Mouse (Mus musculus) c-Kit-negative CD71-positive TER-119-positive erythroid progenitor cells, embryonic 14.5 days (primary cell): ENCODE measurements around the gene Kcne2.

ENCODE experiments used
- DNase-seq: peaks from one replicate; pipeline ENCODE4 v3.0.0-alpha.2; 2013; ENCODE audit warnings: low read depth, low spot score

Kcne2 gene

GRCm38 (mm10) chr16:92292101-92292500, at the start of gene Kcne2:
Gene Kcne2 (plus strand): TSS chr16:92292389.
- no peak for DNase-seq

DNA sequence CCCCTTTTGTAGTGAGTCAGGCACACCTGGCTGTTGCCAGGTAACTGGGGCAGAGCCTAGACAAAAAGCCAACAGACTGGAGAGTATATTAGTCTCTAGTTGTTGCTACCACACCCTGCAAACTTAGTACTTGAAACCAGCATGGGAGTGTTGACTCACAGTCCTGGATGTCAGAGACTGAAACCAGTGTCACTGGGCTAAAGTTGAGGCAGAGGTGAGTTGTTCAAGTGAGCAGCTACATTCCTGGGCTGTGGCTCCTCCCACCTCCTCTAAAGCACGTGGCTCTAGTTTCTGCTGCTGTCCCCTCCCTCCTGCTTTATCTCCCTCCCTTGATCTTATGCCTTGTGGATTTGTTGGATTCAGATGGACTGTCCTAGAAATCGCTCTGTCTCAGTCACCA, 46.3 kb upstream of the Kcne2 start:
- DNase-seq: no peak

DNA sequence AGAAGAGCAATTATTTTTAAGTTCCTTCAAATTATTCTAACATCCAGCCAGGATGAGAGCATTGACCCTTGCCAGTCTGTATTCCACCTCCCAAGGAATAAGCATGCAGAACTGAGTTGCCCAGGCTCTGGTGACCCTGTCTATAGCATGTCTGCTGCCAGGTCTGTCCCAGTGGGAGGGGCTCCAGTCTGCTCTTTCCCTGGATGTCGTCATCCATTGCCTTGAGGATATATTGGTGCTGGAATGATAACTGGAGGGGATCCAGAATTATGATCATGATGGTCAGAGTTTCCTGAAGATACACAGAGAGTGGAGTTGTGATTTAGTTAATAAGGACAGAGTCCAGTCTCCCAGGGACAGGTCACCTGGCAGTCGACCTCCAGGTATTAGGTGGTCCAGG, 45.2 kb upstream of the Kcne2 start:
- DNase-seq: no peak

GRCm38 (mm10) chr16:92247700-92248099, 44.5 kb upstream of the Kcne2 start:
- DNase-seq: no peak

DNA sequence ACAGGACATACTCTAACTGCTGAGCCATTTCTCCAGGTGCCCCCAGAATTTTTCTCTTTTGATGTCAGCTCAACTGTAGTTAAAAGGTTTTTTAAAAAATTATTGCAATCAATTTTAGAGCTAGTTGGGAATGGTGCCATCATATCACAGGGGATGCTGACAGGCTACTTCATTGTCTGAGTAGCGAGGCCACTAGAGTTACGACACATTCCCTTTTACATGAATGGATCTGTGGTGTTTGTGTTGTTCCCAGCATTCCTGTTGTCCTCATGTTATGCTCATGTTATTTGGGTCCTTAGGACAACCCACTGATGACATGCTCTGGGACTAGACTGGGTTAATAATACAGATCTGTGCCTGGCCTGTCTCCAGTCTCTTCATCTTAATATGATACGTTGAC, 42.5 kb upstream of the Kcne2 start:
- DNase-seq: no peak

DNA sequence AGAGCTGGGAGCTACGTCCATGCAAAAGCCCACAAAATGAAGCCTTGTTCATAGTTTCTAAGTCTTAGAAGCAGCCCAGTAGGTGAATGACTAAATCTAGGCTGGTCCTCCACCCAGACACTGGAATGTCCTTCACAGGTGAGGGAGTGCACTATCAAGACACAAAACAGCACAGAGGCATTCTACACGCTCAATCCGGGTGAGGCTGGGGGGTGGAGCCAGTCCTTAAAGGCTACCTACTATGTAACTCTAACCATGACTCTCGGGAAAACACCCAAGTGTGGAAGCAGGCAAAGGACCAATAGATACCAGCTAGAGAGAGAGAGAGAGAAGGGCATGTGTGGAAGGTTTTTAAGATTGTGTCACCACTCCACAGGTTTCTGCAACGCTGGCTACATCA, 41.7 kb upstream of the Kcne2 start:
- no peak for DNase-seq

- no peak for DNase-seq
Measured at GRCm38 (mm10) chr16:92254316-92254715, 37.9 kb upstream of the Kcne2 start.

- DNase-seq: no peak
Measured at GRCm38 (mm10) chr16:92267861-92268260, 24.3 kb upstream of the Kcne2 start.

DNA sequence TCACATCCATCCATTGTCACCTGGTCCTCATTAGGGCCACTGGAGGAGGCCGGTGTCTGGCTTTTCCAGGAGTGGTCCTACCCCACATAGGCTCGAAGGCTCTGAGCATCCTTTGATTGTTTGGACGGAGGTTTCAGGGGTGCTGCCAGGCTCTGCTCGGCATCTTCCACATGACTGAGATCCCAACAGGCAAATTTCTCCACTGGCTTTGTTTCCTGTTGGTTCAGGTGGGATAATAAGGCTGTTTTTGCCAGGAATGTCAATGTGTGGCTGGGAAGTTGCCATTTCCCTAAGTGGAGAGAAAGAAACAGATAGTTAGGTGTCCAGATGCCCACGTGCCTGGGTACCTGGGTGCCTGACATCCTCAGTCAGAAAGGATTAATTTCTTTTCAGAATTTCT, 17.7 kb upstream of the Kcne2 start:
- DNase-seq: no peak

GRCm38 (mm10) chr16:92275526-92275925, 16.7 kb upstream of the Kcne2 start:
- no peak for DNase-seq

DNA sequence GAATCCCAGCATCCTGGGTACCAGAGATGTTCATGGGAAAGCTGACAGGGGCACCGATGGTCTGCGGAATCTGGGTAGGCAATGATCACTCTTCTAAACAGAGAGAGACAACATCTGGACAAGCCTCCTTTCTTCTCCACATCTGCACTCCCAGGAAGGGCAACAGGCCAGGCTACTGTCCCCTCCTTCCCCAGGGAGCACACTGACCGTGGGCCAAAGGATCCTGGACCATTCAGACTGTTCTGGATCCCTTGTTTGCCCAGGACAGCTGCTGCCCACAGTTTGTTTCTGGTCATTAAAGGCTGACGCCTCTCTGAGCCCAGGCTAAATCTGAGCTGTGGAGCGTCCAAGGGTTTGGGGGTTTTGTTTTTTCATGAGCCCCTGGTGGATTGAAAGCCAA, 9.5 kb upstream of the Kcne2 start:
- no peak for DNase-seq

DNA sequence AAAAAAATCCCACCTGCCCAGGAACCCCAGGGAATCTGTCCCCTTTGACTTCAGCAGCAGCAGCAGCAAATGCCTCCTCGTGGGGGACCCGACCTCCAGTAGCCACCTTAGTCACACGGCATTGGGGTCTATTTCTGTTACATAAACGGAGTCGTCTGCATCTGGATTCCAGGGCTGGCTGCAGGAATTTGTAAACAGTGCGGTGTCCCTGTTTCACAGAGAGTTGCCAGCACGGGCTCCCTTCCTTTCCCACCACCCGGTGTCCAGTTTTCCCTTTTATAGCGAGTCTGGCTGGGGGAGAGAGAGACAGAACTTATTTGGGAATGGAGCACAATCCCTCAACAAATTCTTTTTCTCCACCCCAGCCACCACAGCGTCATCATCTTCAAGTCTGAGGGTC, 7.1 kb upstream of the Kcne2 start:
- no peak for DNase-seq

DNA sequence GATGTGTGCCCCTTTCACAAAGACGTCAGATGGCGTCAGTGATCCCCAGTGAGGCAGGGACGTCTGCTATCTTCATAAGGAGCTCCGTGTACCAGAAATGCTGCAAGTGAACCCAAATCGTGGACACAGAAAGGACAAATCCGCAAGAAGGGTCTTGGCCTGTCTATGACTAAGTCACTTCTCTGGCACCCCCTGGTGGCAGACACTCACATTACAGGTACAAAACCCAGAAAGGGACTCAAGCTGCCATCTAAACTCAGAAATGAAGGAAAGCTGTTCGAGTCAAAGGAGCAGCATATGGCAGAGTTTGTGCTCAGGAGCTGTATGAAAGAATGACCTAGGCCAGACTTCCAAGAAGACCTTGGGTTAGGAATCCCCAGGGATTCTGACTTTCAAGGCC, 5.6 kb upstream of the Kcne2 start:
- peak; percentile 37 for DNase-seq

- DNase-seq: no peak
Measured at GRCm38 (mm10) chr16:92288778-92289177, 3.4 kb upstream of the Kcne2 start.

DNA sequence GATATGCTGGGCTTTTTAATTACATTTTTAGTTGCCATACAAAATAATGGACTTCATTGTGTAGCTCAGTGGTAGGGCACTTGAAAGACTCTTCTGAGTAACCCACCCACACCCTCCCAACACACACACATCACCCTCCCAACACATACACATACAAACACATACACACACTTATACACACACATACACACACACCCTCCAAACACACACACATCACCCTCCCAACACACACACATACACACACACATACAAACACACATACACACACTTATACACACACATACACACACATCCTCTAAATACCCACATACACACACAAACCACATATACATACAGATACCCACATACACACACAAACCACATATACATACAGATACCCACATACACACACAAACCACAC, 2.1 kb upstream of the Kcne2 start:
- no peak for DNase-seq

DNA sequence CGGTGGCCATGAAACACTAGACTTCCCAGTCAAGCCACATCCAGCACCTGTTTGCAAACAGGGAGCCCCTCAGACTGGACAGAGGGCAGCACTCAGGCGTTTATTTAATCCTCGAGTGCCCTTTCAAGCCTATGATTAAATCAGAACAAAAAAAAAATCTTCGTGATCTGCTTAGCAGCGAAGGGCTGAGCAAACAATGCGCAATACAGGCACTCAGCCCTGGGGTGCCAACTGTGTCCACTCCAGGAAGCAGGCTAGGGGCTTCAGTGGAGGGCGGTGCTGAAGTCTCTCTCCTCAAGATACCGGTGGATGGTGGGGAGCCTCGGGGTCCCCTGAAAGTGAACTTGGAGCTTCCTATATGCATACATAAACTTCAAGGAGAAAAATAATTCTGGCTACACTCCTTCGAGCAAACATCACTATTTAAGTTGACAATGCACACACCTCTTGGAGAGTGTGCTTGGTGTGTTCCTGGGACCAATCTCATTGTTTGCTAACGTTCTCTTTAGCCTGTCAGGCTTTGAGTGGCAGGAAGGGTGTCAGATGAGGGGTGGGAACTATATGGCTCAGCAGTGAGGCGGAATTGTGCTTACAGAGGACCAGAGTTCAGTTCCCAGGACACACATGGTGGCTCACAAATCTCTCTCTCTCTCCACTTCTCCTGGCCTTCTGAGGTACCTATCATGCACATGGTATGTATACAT, 2.2 kb downstream of the Kcne2 start:
- DNase-seq: no peak

- DNase-seq: no peak
Measured at GRCm38 (mm10) chr16:92295328-92295727, 3.1 kb downstream of the Kcne2 start.

GRCm38 (mm10) chr16:92300649-92301411, 8.6 kb downstream of the Kcne2 start, which contains the start of gene Smim11:
Gene Smim11 (plus strand): TSS chr16:92301286.
- peak; percentile 94 for DNase-seq

DNA sequence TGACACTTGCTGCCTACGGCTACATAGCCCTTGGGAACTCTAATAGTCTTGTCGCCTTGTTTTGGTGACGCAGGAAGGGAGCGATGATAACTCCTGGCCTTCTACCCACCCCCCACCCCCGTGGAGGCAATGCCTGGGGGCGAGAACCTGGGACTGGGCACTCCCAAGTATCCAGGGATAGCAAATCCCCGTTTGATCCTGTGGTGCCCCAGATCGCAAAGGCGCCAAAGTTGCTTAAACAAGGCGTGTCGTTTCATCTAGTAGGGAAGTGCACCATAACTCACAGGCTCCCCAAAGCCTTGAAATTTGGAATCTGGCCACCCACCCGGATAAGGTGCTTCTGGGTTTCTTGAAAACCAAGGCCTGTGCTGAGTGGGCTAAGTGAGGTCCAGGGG, 9.2 kb downstream of the Kcne2 start:
- no peak for DNase-seq

- DNase-seq: no peak
Measured at GRCm38 (mm10) chr16:92301989-92302388, 9.8 kb downstream of the Kcne2 start.

DNA sequence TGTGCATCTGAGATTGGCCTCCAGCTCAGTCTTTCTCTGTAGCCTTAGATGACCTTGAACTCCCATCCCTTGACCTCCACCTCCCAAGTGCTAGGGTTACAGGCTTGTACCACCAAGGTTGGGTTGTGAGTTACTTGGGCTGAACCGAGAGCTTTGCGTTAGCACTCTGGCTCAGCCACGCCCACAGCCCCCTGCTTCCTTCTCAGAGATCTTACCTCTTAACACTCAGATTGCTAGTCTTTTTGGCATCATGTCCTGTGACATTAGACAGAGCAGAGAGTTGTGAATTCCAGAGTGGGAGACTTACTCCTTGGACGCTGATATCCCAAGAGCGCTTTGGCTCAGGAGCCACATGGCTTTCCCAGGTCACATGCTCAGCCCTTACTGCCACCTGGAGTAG, 10.3 kb downstream of the Kcne2 start:
- no peak for DNase-seq

DNA sequence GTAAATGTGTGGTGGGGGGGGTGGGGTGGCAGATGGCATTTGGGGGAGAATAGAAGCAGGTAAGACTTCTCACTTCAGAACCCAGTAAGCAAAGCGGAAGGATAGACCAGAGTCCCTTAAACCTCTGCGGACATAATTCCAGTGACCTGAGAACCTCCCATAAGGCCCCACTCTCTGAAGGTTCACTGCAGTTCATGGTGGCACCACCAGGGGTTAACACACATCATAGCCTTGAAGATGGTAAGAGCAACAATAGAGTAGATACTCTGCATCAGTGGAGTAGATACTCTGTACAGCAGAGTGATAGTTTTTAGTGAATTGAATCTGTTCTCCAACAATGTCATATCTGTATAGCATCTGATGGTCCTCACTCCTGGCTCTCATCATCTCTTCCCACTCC, 13.3 kb downstream of the Kcne2 start:
- DNase-seq: no peak

DNA sequence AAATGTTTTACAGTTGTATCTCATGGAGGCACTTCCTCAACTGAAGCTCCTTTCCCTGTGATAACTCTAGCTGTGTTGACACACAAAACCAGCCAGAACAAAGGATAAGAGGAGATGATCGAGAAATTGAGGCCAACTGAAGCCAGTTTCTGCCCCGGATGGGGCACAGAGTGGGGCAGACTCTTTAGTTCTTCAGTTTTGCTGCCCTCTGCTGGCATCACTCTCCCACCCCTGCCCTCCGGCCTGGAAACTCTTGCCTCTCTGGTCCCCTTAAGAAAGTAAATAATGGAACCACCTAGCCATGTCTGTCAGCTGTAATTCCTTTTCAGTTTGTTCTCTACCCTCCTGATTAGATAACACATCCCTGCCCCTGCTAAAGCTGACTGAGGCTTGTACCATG, 15.8 kb downstream of the Kcne2 start:
- no peak for DNase-seq
